Mouse (Mus musculus): Measurements from ENCODE around the gene Fam171a2.
"Not testable (repeated sequence)": the region's sequence is repeated elsewhere in the genome, so short reads cannot be mapped to it uniquely, and the experiment has no call there.

The Fam171a2 gene

GRCm38 (mm10) chr11:102393238-102393634 lies 54.2 kb downstream of the Fam171a2 start, which contains the start of gene Rundc3a:
Gene Rundc3a (plus strand): TSS chr11:102393403.
- DNase-seq, result peak; percentile 85

GRCm38 (mm10) chr11:102392441-102393237 lies 54.8 kb downstream of the Fam171a2 start:
- no peak for DNase-seq

DNA sequence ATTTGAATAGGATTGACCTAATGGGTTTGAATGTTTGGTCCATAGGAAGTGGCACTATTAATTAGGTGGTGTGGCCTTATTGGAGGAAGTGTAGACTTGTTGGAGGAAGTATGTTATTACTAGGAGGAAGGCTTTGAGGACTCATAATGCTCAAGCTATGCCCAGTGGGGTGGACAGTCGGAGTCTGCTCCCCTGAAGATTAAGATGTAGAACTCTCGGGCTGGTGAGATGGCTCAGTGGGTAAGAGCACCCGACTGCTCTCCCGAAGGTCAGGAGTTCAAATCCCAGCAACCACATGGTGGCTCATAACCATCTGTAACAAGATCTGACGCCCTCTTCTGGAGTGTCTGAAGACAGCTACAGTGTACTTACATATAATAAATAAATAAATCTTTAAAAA lies 58.0 kb downstream of the Fam171a2 start:
- DNase-seq, result not testable (repeated sequence)

Data from lung, postnatal 14 days (tissue).